Mouse (Mus musculus): ENCODE measurements around the gene Lrrc74a. TPM values are rescaled to one million over a fixed set of nuclear protein-coding genes. Genes with fewer than 3 reads are reported as not detected.

The Lrrc74a gene
- polyA plus RNA-seq, 1 experiment: not detected

GRCm38 (mm10) chr12:86697996-86698395 is 36.2 kb upstream of the Lrrc74a start:
- no peak overlapping the region for H3K27ac ChIP-seq (ENCODE audit: insufficient read depth, low read length)
- no peaks in the 10 kb centered on the region for H3K36me3 ChIP-seq (ENCODE audit: control insufficient read depth, insufficient read depth, low read length, poor library complexity, severe bottlenecking)
- no peak overlapping the region for H3K9ac ChIP-seq (ENCODE audit: low read depth, poor library complexity, severe bottlenecking)
- no peaks in the 10 kb centered on the region for H3K27me3 ChIP-seq (ENCODE audit: control insufficient read depth, insufficient read depth, low read length, poor library complexity, severe bottlenecking)
- 0 out of 2 replicates have a peak, but pooled peaks cover 2% of the 10 kb centered on the region for H3K9me3 ChIP-seq (replicated peaks; ENCODE audit: control insufficient read depth, insufficient read depth, low read length, poor library complexity, severe bottlenecking)
- no peaks in the 10 kb centered on the region for H3K4me1 ChIP-seq (ENCODE audit: control insufficient read depth, insufficient read depth, low read length)
- no peak overlapping the region for H3K4me3 ChIP-seq (ENCODE audit: low read depth, low read length)
- TF ChIP-seq POLR2A (IDR thresholded peaks at IDR 0.05; ENCODE audit: insufficient read depth, low read length): no peak
- no peak for TF ChIP-seq CTCF (IDR thresholded peaks at IDR 0.05; ENCODE audit: low read depth, low read length)
- TF ChIP-seq EP300 (IDR thresholded peaks at IDR 0.05; ENCODE audit: insufficient read depth, low read depth, low read length): no peak

GRCm38 (mm10) chr12:86698537-86698936 is 35.6 kb upstream of the Lrrc74a start:
- Histone ChIP-seq H3K9ac (ENCODE audit: low read depth, poor library complexity, severe bottlenecking) (no peak overlapping the region), H3K36me3 (ENCODE audit: control insufficient read depth, insufficient read depth, low read length, poor library complexity, severe bottlenecking) (no peaks in the 10 kb centered on the region), H3K4me3 (ENCODE audit: low read depth, low read length) (no peak overlapping the region), H3K27ac (ENCODE audit: insufficient read depth, low read length) (no peak overlapping the region), H3K27me3 (ENCODE audit: control insufficient read depth, insufficient read depth, low read length, poor library complexity, severe bottlenecking) (no peaks in the 10 kb centered on the region), H3K9me3 (replicated peaks; ENCODE audit: control insufficient read depth, insufficient read depth, low read length, poor library complexity, severe bottlenecking) (0 out of 2 replicates have a peak, but pooled peaks cover 2% of the 10 kb centered on the region), H3K4me1 (ENCODE audit: control insufficient read depth, insufficient read depth, low read length) (no peaks in the 10 kb centered on the region)
- TF ChIP-seq EP300 (IDR thresholded peaks at IDR 0.05; ENCODE audit: insufficient read depth, low read depth, low read length): no peak
- TF ChIP-seq CTCF (IDR thresholded peaks at IDR 0.05; ENCODE audit: low read depth, low read length): no peak
- no peak for TF ChIP-seq POLR2A (IDR thresholded peaks at IDR 0.05; ENCODE audit: insufficient read depth, low read length)

- Histone ChIP-seq H3K4me1 (ENCODE audit: control insufficient read depth, insufficient read depth, low read length) (no peaks in the 10 kb centered on the region), H3K9ac (ENCODE audit: low read depth, poor library complexity, severe bottlenecking) (no peak overlapping the region), H3K4me3 (ENCODE audit: low read depth, low read length) (no peak overlapping the region), H3K9me3 (replicated peaks; ENCODE audit: control insufficient read depth, insufficient read depth, low read length, poor library complexity, severe bottlenecking) (0 out of 2 replicates have a peak, but pooled peaks cover 2% of the 10 kb centered on the region), H3K36me3 (ENCODE audit: control insufficient read depth, insufficient read depth, low read length, poor library complexity, severe bottlenecking) (no peaks in the 10 kb centered on the region), H3K27ac (ENCODE audit: insufficient read depth, low read length) (no peak overlapping the region), H3K27me3 (ENCODE audit: control insufficient read depth, insufficient read depth, low read length, poor library complexity, severe bottlenecking) (no peaks in the 10 kb centered on the region)
- TF ChIP-seq CTCF (IDR thresholded peaks at IDR 0.05; ENCODE audit: low read depth, low read length) (no peak), EP300 (IDR thresholded peaks at IDR 0.05; ENCODE audit: insufficient read depth, low read depth, low read length) (no peak), POLR2A (IDR thresholded peaks at IDR 0.05; ENCODE audit: insufficient read depth, low read length) (no peak)
Observed at GRCm38 (mm10) chr12:86699965-86700926, 33.9 kb upstream of the Lrrc74a start.

GRCm38 (mm10) chr12:86700927-86701310 is 33.2 kb upstream of the Lrrc74a start:
- Histone ChIP-seq H3K36me3 (ENCODE audit: control insufficient read depth, insufficient read depth, low read length, poor library complexity, severe bottlenecking) (no peaks in the 10 kb centered on the region), H3K27me3 (ENCODE audit: control insufficient read depth, insufficient read depth, low read length, poor library complexity, severe bottlenecking) (no peaks in the 10 kb centered on the region), H3K9ac (ENCODE audit: low read depth, poor library complexity, severe bottlenecking) (no peak overlapping the region), H3K27ac (ENCODE audit: insufficient read depth, low read length) (no peak overlapping the region), H3K4me3 (ENCODE audit: low read depth, low read length) (no peak overlapping the region), H3K9me3 (replicated peaks; ENCODE audit: control insufficient read depth, insufficient read depth, low read length, poor library complexity, severe bottlenecking) (0 out of 2 replicates have a peak, but pooled peaks cover 2% of the 10 kb centered on the region), H3K4me1 (ENCODE audit: control insufficient read depth, insufficient read depth, low read length) (no peaks in the 10 kb centered on the region)
- no peak for TF ChIP-seq POLR2A (IDR thresholded peaks at IDR 0.05; ENCODE audit: insufficient read depth, low read length)
- no peak for TF ChIP-seq CTCF (IDR thresholded peaks at IDR 0.05; ENCODE audit: low read depth, low read length)
- TF ChIP-seq EP300 (IDR thresholded peaks at IDR 0.05; ENCODE audit: insufficient read depth, low read depth, low read length): no peak

GRCm38 (mm10) chr12:86701491-86701890 is 32.7 kb upstream of the Lrrc74a start:
- Histone ChIP-seq H3K27me3 (ENCODE audit: control insufficient read depth, insufficient read depth, low read length, poor library complexity, severe bottlenecking) (no peaks in the 10 kb centered on the region), H3K4me1 (ENCODE audit: control insufficient read depth, insufficient read depth, low read length) (no peaks in the 10 kb centered on the region), H3K27ac (ENCODE audit: insufficient read depth, low read length) (no peak overlapping the region), H3K4me3 (ENCODE audit: low read depth, low read length) (no peak overlapping the region), H3K9ac (ENCODE audit: low read depth, poor library complexity, severe bottlenecking) (no peak overlapping the region), H3K9me3 (replicated peaks; ENCODE audit: control insufficient read depth, insufficient read depth, low read length, poor library complexity, severe bottlenecking) (0 out of 2 replicates have a peak, but pooled peaks cover 2% of the 10 kb centered on the region), H3K36me3 (ENCODE audit: control insufficient read depth, insufficient read depth, low read length, poor library complexity, severe bottlenecking) (no peaks in the 10 kb centered on the region)
- no peak for TF ChIP-seq POLR2A (IDR thresholded peaks at IDR 0.05; ENCODE audit: insufficient read depth, low read length)
- no peak for TF ChIP-seq EP300 (IDR thresholded peaks at IDR 0.05; ENCODE audit: insufficient read depth, low read depth, low read length)
- no peak for TF ChIP-seq CTCF (IDR thresholded peaks at IDR 0.05; ENCODE audit: low read depth, low read length)

GRCm38 (mm10) chr12:86702690-86703089 is 31.5 kb upstream of the Lrrc74a start:
- Histone ChIP-seq H3K36me3 (ENCODE audit: control insufficient read depth, insufficient read depth, low read length, poor library complexity, severe bottlenecking) (no peaks in the 10 kb centered on the region), H3K27me3 (ENCODE audit: control insufficient read depth, insufficient read depth, low read length, poor library complexity, severe bottlenecking) (no peaks in the 10 kb centered on the region), H3K9ac (ENCODE audit: low read depth, poor library complexity, severe bottlenecking) (no peak overlapping the region), H3K4me1 (ENCODE audit: control insufficient read depth, insufficient read depth, low read length) (no peaks in the 10 kb centered on the region), H3K27ac (ENCODE audit: insufficient read depth, low read length) (no peak overlapping the region), H3K9me3 (replicated peaks; ENCODE audit: control insufficient read depth, insufficient read depth, low read length, poor library complexity, severe bottlenecking) (0 out of 2 replicates have a peak, but pooled peaks cover 1% of the 10 kb centered on the region), H3K4me3 (ENCODE audit: low read depth, low read length) (no peak overlapping the region)
- no peak for TF ChIP-seq POLR2A (IDR thresholded peaks at IDR 0.05; ENCODE audit: insufficient read depth, low read length)
